Mouse (Mus musculus) lung, adult 2 months (tissue): Measurements from ENCODE around the gene Tbc1d9b.

ENCODE experiments used
- CTCF ChIP-seq: fragments of 200-500 bp; IDR thresholded peaks from 2 replicates; pipeline ENCODE4 v1.5.1; 2011; ENCODE audit warnings: mild to moderate bottlenecking, low read length, control low read depth; ENCODE audit not compliant: insufficient read depth
- POLR2A ChIP-seq: fragments of 200-500 bp; IDR thresholded peaks from 2 replicates; pipeline ENCODE4 v1.6.1; 2011; ENCODE audit warnings: low read depth, mild to moderate bottlenecking, control low read depth, low read length, borderline replicate concordance; ENCODE audit errors: extremely low read depth

GRCm38 (mm10) chr11:50182702-50183101 lies 51.5 kb downstream of the Tbc1d9b start:
- no peak for TF ChIP-seq CTCF
- no peak for TF ChIP-seq POLR2A
